Mouse (Mus musculus): Measurements from ENCODE around the gene Med16. TPM values are rescaled to one million over a fixed set of nuclear protein-coding genes. Genes with fewer than 3 reads are reported as not detected.
A peak's percentile ranks its signal among the peaks of the same experiment; 100 is the strongest.

The Med16 gene
- polyA plus RNA-seq, 1 experiment, result 163 TPM

DNA sequence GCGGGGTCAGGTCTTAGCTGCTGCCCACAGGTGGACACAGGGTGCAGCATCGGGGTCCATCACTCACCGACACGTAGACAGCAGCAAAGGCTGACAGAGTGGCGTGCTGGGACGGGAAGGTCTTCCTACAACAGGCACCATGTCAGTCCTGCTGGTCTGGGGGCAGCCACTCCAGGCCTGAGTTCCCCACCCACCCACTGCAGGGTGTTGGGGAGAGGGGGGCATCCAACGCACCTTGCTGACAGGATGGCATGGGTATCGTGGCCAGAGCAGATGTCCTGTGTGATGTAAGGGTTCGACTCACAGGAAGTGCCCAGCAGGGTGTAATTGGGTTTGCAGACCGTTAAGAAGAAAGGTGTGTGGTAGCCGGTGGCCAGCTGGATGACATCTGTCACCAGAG, 42.1 kb downstream of the Med16 start:
- Histone ChIP-seq H3K27ac (ENCODE audit: control insufficient read depth, insufficient read depth, low read depth, low read length) (no peak overlapping the region), H3K36me3 (ENCODE audit: control insufficient read depth, insufficient read depth, low read length) (no peaks in the 10 kb centered on the region; the same call in 1 of the 2 replicates), H3K4me3 (ENCODE audit: control insufficient read depth, low read depth, low read length) (no peak overlapping the region), H3K4me1 (ENCODE audit: control insufficient read depth, insufficient read depth, low read length) (no peaks in the 10 kb centered on the region; the same call in 1 of the 2 replicates), H3K27me3 (ENCODE audit: control insufficient read depth, insufficient read depth, low read length) (no peaks in the 10 kb centered on the region)
- TF ChIP-seq CTCF (IDR thresholded peaks at IDR 0.05; ENCODE audit: control insufficient read depth, insufficient read depth, insufficient replicate concordance, low read depth, low read length), result no peak

DNA sequence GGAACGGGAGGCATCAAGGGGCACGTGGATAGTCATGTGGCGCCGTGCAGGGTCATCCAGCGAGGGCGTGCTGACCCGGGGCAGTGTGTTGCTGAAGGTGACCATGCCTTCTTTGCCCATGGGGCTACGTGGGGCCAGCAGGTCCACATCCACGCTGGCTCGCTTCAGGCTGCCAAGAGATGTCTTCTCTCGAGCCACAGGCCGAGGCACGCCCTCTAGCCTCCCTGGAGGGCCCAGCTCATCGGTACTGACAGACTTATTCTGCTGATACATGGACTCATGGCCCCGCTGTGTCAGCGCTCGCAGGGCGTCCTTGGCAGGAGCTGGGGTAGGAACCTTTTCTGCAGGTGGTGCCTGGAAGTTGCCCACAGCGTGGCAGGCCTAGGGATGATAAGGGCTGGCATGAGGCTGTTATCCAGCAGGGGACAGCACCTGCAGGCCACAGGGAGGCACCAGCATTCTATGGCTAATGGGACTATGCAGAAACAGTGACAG, 42.9 kb downstream of the Med16 start:
- no peaks in the 10 kb centered on the region; the same call in 1 of the 2 replicates for H3K4me1 ChIP-seq (ENCODE audit: control insufficient read depth, insufficient read depth, low read length)
- no peaks in the 10 kb centered on the region for H3K27me3 ChIP-seq (ENCODE audit: control insufficient read depth, insufficient read depth, low read length)
- no peak overlapping the region for H3K4me3 ChIP-seq (ENCODE audit: control insufficient read depth, low read depth, low read length)
- H3K27ac ChIP-seq (ENCODE audit: control insufficient read depth, insufficient read depth, low read depth, low read length), result no peak overlapping the region
- H3K36me3 ChIP-seq (ENCODE audit: control insufficient read depth, insufficient read depth, low read length), result peaks cover 2% of the 10 kb centered on the region
- TF ChIP-seq CTCF (IDR thresholded peaks at IDR 0.05; ENCODE audit: control insufficient read depth, insufficient read depth, insufficient replicate concordance, low read depth, low read length) (0 out of 2 replicates have a peak, but pooled peaks have one; percentile 3), POLR2A (IDR thresholded peaks at IDR 0.05; ENCODE audit: control insufficient read depth, low read depth, low read length) (no peak)

DNA sequence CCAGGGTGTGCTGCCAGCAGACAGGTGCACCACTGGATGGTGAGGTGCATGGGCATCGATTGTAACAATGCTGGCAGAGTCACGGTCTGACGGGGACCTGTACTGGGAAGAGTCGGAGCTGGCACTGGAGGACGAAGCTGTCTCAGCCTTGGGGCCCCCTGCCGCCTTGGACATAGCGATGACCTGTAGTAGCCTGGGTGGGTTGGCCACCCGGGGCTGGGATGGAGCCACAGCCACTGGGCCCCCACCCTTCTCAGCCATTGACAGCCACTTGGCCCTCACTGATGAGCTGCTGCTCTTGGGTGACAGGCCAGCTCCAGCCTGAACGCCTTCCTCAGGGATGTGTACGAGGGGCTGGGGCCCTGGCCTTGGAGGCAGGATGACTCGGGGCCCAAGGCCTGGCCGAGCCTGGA, 43.5 kb downstream of the Med16 start:
- H3K27me3 ChIP-seq (ENCODE audit: control insufficient read depth, insufficient read depth, low read length), result no peaks in the 10 kb centered on the region
- no peak for TF ChIP-seq CTCF (IDR thresholded peaks at IDR 0.05; ENCODE audit: control insufficient read depth, insufficient read depth, insufficient replicate concordance, low read depth, low read length)
- no peak for TF ChIP-seq POLR2A (IDR thresholded peaks at IDR 0.05; ENCODE audit: control insufficient read depth, low read depth, low read length)
- H3K4me3 ChIP-seq (ENCODE audit: control insufficient read depth, low read depth, low read length), result no peak overlapping the region
- peaks cover 4% of the 10 kb centered on the region for H3K36me3 ChIP-seq (ENCODE audit: control insufficient read depth, insufficient read depth, low read length)
- no peaks in the 10 kb centered on the region; the same call in 1 of the 2 replicates for H3K4me1 ChIP-seq (ENCODE audit: control insufficient read depth, insufficient read depth, low read length)
- H3K27ac ChIP-seq (ENCODE audit: control insufficient read depth, insufficient read depth, low read depth, low read length), result no peak overlapping the region

DNA sequence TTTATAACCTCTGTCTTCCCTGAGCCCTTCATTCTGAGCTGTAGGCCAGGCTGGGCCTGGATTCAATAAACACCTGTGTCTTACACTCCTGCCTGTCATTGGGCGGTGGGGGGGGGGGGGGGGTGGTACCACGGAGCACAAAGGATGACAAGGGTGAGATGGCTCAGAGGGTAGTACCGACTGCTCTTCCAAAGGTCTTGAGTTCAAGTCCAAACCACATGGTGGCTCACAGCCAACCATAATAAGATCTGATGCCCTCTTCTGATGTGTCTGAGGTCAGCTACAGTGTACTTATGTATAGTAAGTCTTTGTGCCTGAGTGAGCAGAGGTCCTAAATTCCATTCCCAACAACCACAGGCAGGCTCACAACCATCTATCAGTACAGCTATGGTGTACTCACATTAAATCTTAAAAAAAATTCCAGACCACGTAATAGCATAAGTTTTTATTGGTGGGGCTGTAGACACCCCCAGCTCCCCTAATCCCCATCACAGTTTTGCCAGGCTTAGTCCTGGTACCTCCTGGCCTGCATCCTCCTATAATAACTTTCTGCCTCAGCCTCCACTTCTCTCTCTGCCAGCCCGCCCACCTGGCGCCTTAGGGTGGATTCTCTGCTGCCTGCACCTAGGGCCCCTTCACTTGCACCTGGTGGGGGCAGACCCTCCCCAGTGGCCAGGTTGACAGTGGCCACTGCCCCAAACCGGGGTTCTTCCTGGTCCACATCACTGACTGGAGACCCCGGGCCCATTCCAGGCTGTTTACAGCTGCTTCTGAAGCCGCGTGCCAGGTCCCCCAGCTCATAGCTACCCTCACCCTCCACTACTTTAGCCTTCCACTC, 44.2 kb downstream of the Med16 start:
- Histone ChIP-seq H3K36me3 (ENCODE audit: control insufficient read depth, insufficient read depth, low read length) (peaks cover 4% of the 10 kb centered on the region), H3K4me3 (ENCODE audit: control insufficient read depth, low read depth, low read length) (no peak overlapping the region), H3K27ac (ENCODE audit: control insufficient read depth, insufficient read depth, low read depth, low read length) (no peak overlapping the region), H3K27me3 (ENCODE audit: control insufficient read depth, insufficient read depth, low read length) (no peaks in the 10 kb centered on the region), H3K4me1 (ENCODE audit: control insufficient read depth, insufficient read depth, low read length) (no peaks in the 10 kb centered on the region; the same call in 1 of the 2 replicates)
- no peak for TF ChIP-seq POLR2A (IDR thresholded peaks at IDR 0.05; ENCODE audit: control insufficient read depth, low read depth, low read length)
- TF ChIP-seq CTCF (IDR thresholded peaks at IDR 0.05; ENCODE audit: control insufficient read depth, insufficient read depth, insufficient replicate concordance, low read depth, low read length), result no peak

DNA sequence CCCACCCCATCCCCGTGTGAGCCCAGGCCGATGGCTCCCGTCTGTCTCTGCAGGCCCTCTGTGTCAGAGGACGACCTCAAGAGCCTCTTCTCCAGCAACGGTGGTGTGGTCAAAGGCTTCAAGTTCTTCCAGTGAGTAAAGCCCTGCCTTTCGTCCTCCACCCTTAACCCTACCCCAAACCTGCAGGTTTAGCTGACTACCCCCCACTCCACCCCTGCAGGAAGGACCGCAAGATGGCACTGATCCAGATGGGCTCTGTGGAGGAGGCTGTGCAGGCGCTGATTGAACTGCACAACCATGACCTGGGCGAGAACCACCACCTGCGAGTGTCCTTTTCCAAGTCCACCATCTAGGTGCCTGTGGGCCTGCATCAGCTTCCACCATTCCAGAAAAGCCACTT, 45.8 kb downstream of the Med16 start:
- peaks cover 4% of the 10 kb centered on the region for H3K36me3 ChIP-seq (ENCODE audit: control insufficient read depth, insufficient read depth, low read length)
- no peak overlapping the region for H3K27ac ChIP-seq (ENCODE audit: control insufficient read depth, insufficient read depth, low read depth, low read length)
- H3K4me3 ChIP-seq (ENCODE audit: control insufficient read depth, low read depth, low read length), result no peak overlapping the region
- no peak for TF ChIP-seq POLR2A (IDR thresholded peaks at IDR 0.05; ENCODE audit: control insufficient read depth, low read depth, low read length)
- no peak for TF ChIP-seq CTCF (IDR thresholded peaks at IDR 0.05; ENCODE audit: control insufficient read depth, insufficient read depth, insufficient replicate concordance, low read depth, low read length)
- H3K27me3 ChIP-seq (ENCODE audit: control insufficient read depth, insufficient read depth, low read length), result no peaks in the 10 kb centered on the region
- H3K4me1 ChIP-seq (ENCODE audit: control insufficient read depth, insufficient read depth, low read length), result no peaks in the 10 kb centered on the region; the same call in 1 of the 2 replicates

DNA sequence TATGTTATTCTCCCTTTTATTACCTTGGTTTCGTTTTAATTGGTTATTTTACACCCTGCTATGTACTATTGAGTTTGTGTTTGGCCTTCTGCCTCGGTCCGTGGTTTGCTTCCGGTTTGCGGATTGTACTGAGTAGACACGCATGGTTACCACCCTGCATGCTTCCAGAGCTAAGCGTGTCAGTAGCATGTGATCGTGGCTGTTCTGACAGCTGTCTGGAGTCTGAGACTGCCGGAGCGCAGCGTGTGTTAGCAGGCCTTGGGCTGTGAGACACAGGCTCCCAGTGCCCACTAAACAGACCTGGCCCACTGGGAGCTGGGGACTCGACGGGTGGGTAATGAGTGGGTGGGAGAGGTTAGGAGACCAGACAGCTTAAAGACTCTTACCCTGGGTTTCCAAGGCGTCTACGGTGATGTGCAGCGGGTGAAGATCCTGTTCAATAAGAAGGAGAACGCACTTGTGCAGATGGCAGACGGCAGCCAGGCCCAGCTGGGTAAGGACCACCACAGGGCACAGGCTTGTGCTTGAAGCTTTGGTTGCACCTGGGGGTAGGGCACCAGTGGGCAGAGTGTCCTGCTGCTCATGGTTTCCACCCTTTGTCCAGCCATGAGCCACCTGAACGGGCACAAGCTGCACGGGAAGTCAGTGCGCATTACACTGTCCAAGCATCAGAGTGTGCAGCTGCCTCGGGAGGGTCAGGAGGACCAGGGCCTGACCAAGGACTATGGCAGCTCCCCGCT, 46.5 kb downstream of the Med16 start:
- Histone ChIP-seq H3K4me1 (ENCODE audit: control insufficient read depth, insufficient read depth, low read length) (no peaks in the 10 kb centered on the region; the same call in 1 of the 2 replicates), H3K36me3 (ENCODE audit: control insufficient read depth, insufficient read depth, low read length) (peaks cover 4% of the 10 kb centered on the region), H3K4me3 (ENCODE audit: control insufficient read depth, low read depth, low read length) (no peak overlapping the region), H3K27me3 (ENCODE audit: control insufficient read depth, insufficient read depth, low read length) (no peaks in the 10 kb centered on the region), H3K27ac (ENCODE audit: control insufficient read depth, insufficient read depth, low read depth, low read length) (no peak overlapping the region)
- TF ChIP-seq POLR2A (IDR thresholded peaks at IDR 0.05; ENCODE audit: control insufficient read depth, low read depth, low read length) (0 out of 2 replicates have a peak, but pooled peaks have one; percentile 19), CTCF (IDR thresholded peaks at IDR 0.05; ENCODE audit: control insufficient read depth, insufficient read depth, insufficient replicate concordance, low read depth, low read length) (no peak)

Measured in testis, adult 2 months (tissue).